Mouse (Mus musculus) limb, embryonic 11.5 days (tissue): ENCODE data around the gene Aatk. TPM values are rescaled to one million over a fixed set of nuclear protein-coding genes. Genes with fewer than 3 reads are reported as not detected.

ENCODE experiments used
- ATAC-seq: fragments of 200-750 bp; cut with Nextera tagmentation; 2 replicates; pipeline ENCODE4 v1.8.0; 2017; ENCODE audit warnings: low read depth; ENCODE audit not compliant: insufficient number of reproducible peaks, low FRiP score, low TSS enrichment
- DNase-seq: peaks from one replicate; pipeline ENCODE4 v3.0.0-alpha.2; 2015; ENCODE audit warnings: low spot score
- H3K27ac ChIP-seq: fragments of 300-500 bp; sonication (generic); replicated peaks from 2 replicates; pipeline ENCODE4 v1.5.1; 2014; ENCODE audit warnings: low read depth, mild to moderate bottlenecking, low read length
- H3K27me3 ChIP-seq: fragments of 300-500 bp; sonication (generic); 2 replicates; pipeline ENCODE4 v1.6.1; 2014; ENCODE audit warnings: mild to moderate bottlenecking, low read length, mixed read lengths; ENCODE audit not compliant: control insufficient read depth, insufficient read depth
- H3K36me3 ChIP-seq: fragments of 300-500 bp; sonication (generic); 2 replicates; pipeline ENCODE4 v1.6.1; 2014; ENCODE audit warnings: mild to moderate bottlenecking, low read length, moderate library complexity, mixed read lengths; ENCODE audit not compliant: control insufficient read depth, insufficient read depth
- H3K4me1 ChIP-seq: fragments of 300-500 bp; sonication (generic); 2 replicates; pipeline ENCODE4 v1.6.1; 2014; ENCODE audit warnings: low read length, mixed read lengths; ENCODE audit not compliant: control insufficient read depth, insufficient read depth
- H3K4me2 ChIP-seq: fragments of 300-500 bp; sonication (generic); 2 replicates; pipeline ENCODE4 v1.6.1; 2014; ENCODE audit warnings: low read depth, mild to moderate bottlenecking, moderate library complexity; ENCODE audit not compliant: severe bottlenecking
- H3K4me3 ChIP-seq: fragments of 300-500 bp; sonication (generic); 2 replicates; pipeline ENCODE4 v1.5.1; 2014; ENCODE audit warnings: low read depth, low read length
- H3K9ac ChIP-seq: fragments of 300-500 bp; sonication (generic); 2 replicates; pipeline ENCODE4 v1.6.1; 2014; ENCODE audit warnings: mild to moderate bottlenecking, low read length
- H3K9me3 ChIP-seq: fragments of 300-500 bp; sonication (generic); 2 replicates; pipeline ENCODE4 v1.6.1; 2016; ENCODE audit warnings: low read length; ENCODE audit not compliant: control insufficient read depth
- WGBS: fragments of 180-500 bp; shearing (Covaris S2); extraction: QIAGEN DNeasy Blood & Tissue Kit; methylation state at CpG from one replicate; pipeline ENCODE4 v1.1.7; 2014; 5-methylcytosine and 5-hydroxymethylcytosine counted together
- microRNA counts: library from miRNA; unstranded; fragments of <30 nt; microRNA quantifications from one replicate; lab custom pipeline; 2016
- microRNA-seq: library from miRNA; unstranded; fragments of <30 nt; microRNA quantifications from one replicate; pipeline ENCODE4, GENCODE M21; 2016
- polyA plus RNA-seq: library from polyadenylated mRNA; unstranded; fragments of >200 nt; fragmentation: Nextera tagmentation; extraction: Ambion mirVana; gene quantifications from 2 replicates; pipeline ENCODE4 v1.2.1, GENCODE M21; 2014

Gene Aatk
- polyA plus RNA-seq, 1 experiment from 2014 or later, result 1.8 TPM

DNA sequence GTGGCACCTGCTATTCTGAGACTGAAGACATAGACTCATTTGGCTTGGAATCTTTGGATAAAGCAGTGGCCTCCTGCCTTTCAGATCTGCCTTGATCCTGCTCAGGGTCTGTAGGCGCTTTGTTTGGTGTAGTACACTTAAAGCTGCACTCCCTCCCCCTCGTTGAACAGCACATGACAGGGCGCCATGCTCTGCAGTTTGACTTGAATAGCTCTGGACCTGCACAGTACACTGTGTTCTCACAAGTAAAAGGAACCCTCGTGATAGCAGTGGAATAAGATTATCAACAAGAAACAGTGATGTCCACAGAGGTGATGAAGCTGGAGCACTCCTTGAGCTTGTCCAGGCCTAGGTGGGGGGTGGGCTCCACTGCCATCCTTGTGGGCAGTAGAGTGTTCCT is 87.3 kb downstream of the Aatk start:
- ATAC-seq, result no peak
- no peaks in the 10 kb centered on the region for H3K4me1 ChIP-seq

DNA sequence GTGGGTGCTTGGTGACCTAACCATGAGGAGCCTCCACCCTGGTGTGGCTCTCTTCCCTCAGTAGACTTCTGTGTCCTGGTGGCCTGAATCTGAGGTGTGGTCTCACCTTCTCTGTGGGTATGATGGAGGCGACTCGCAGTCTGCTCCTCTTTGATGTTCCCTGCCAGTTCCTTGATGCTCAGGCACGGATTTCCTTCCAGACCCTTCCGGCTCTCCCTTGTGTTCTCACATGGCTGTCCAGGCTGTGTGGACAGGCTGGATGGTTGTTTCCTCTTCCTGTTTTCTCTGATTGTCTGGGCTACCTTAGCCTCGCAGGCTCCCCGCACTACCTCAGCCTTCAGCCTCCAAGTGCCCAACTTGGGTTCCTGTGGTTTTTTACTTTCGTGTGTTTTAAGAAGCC is 88.1 kb downstream of the Aatk start:
- Histone ChIP-seq H3K27me3 (no peaks in the 10 kb centered on the region), H3K9me3 (no peaks in the 10 kb centered on the region), H3K27ac (no peak overlapping the region), H3K4me2 (no peak overlapping the region), H3K9ac (no peak overlapping the region), H3K36me3 (no peaks in the 10 kb centered on the region; the same call in 1 of the 2 replicates), H3K4me3 (no peak overlapping the region), H3K4me1 (no peaks in the 10 kb centered on the region)
- WGBS, result 88% methylated on average over 7 of the region's 7 CpGs
- ATAC-seq (no peak), DNase-seq (no peak)

More for the DNA sequence above, 87.3 kb downstream of the Aatk start:
- H3K4me2 ChIP-seq, result no peak overlapping the region
- no peaks in the 10 kb centered on the region for H3K9me3 ChIP-seq
- no peak for DNase-seq
- H3K9ac ChIP-seq, result no peak overlapping the region
- H3K27me3 ChIP-seq, result no peaks in the 10 kb centered on the region
- no peak overlapping the region for H3K27ac ChIP-seq
- 78% methylated on average over 4 of the region's 4 CpGs for WGBS
- H3K4me3 ChIP-seq, result no peak overlapping the region
- H3K36me3 ChIP-seq, result no peaks in the 10 kb centered on the region; the same call in 1 of the 2 replicates

MicroRNA genes within 50 kb of the gene (microRNA counts, 519-probe panel; counts per million panel counts)
- microRNA mmu-miR-338-3p (lab: Ali Mortazavi, UCI) (2,322 counts per million, percentile 20 among the panel's probes with 10 or more counts), microRNA mmu-miR-338-5p (lab: Ali Mortazavi, UCI) (not detected)

Small RNA genes within 50 kb of the gene (microRNA-seq; reads per million reads assigned to microRNA genes)
- gene Gm25948 (not detected), gene Mir3065 (not detected), gene Mir338 (not detected)

Other genes with a start within 250 kb of the Aatk start
- 101 and 109 TPM in 2 replicates for gene Chmp6, start 133.7 kb downstream of the Aatk start, polyA plus RNA-seq
- 14.8 and 17.7 TPM in 2 replicates for gene Baiap2, start 104.4 kb downstream of the Aatk start, polyA plus RNA-seq
- gene Cep131, start 39.7 kb upstream of the Aatk start, polyA plus RNA-seq, result 30.5 and 33.7 TPM in 2 replicates
- 16.9 and 18.6 TPM in 2 replicates for gene Tepsin, start 51.6 kb upstream of the Aatk start, polyA plus RNA-seq
- 71.3 and 71.4 TPM in 2 replicates for gene Ndufaf8, start 51.8 kb upstream of the Aatk start, polyA plus RNA-seq
- gene Slc38a10, start 104.2 kb upstream of the Aatk start, polyA plus RNA-seq, result 46.1 and 53.2 TPM in 2 replicates
- 24.9 and 27.6 TPM in 2 replicates for gene Bahcc1, start 185.8 kb upstream of the Aatk start, polyA plus RNA-seq